Comparison of ENCODE assay signal across 21 mouse cellular contexts in the genomic region with DNA sequence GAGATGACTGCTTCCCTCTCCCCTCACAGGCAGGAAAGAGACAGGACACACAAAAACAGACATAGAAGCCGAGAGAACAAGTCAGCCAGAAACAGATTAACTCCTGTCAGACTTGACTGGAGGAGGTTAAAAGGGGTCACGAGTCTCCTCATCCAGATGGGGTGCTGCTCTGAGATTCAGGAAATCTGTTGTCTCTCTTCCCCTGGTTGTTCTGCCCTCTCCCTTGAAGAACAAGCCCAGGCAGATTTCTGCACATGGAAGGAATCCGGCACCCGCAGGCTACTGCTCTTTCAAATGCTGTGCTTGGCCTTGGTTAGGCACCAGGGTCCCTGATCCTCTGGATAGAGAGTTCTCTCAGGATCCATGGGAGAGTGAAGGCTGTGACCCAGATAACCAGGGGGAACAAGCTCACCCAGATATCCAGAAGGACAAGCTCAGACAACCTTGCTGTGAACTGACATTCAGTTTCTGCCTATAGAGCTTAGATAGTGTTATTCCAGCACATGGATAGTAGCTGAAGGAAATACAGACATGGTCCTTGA. TPM values are rescaled to one million over a fixed set of nuclear protein-coding genes. Genes with fewer than 3 reads are reported as not detected.
DNase-seq lines count a peak whose midpoint lies in the region; ATAC-seq and TF ChIP-seq lines count a peak whose summit lies in the region.
"Had no signal": no experiment of that assay in that cellular context is flagged by ENCODE, and none has a peak within 500 bp of the region (broad histone marks: within the 10 kb centered on the region; RNA-seq: fewer than 3 reads in every experiment).

No protein-coding gene starts in this region.

- no peak for ATAC-seq in kidney, postnatal 0 days (replicated peaks; ENCODE audit: low FRiP score, low read depth)
- ATAC-seq in limb, embryonic 15.5 days (ENCODE audit: insufficient number of reproducible peaks, low FRiP score, low TSS enrichment, low read depth) = no peak
- ATAC-seq: activated CD4-positive, CD25-positive, alpha-beta regulatory T cell, adult 4 months; forebrain, embryonic 14.5 days had no signal

- DNase-seq in adrenal gland, adult (ENCODE audit: inconsistent age in 2 of 2, low spot score in 1 of 2) = peak; percentile 45 to 82
- no peak for DNase-seq in adrenal gland, adult 8-10 months
- DNase-seq in kidney, postnatal 0 days (ENCODE audit: low spot score) = peak; percentile 29
- DNase-seq in kidney, adult 9 months = no peak
- peak; percentile 43 for DNase-seq in embryo, embryonic 11 days
- no peak for DNase-seq in left cerebral cortex, postnatal 25 days (ENCODE audit: low spot score in 2 of 2)
- no peak for DNase-seq in adrenal gland, postnatal 36 days
- DNase-seq: cerebellum, adult 8-10 months; heart, adult 2 months; spleen, adult 18-20 months had no signal

- no peak overlapping the region for H3K27ac ChIP-seq in kidney, postnatal 0 days
- H3K27ac ChIP-seq in limb, embryonic 15.5 days = peak overlapping the region; percentile 60
- H3K27ac ChIP-seq: heart, adult 2 months; left cerebral cortex, adult 2 months; midbrain, embryonic 12.5 days had no signal

- no peaks in the 10 kb centered on the region for H3K27me3 ChIP-seq in kidney, postnatal 0 days (ENCODE audit: insufficient read depth, low read length)
- no peaks in the 10 kb centered on the region for H3K27me3 ChIP-seq in limb, embryonic 15.5 days
- H3K27me3 ChIP-seq: CH12.LX; midbrain, embryonic 12.5 days had no signal

- H3K9ac ChIP-seq in kidney, postnatal 0 days (ENCODE audit: low read depth, low read length) = no peak overlapping the region
- no peak overlapping the region for H3K9ac ChIP-seq in limb, embryonic 15.5 days
- H3K9ac ChIP-seq: midbrain, embryonic 12.5 days had no signal

- peaks cover 5% of the 10 kb centered on the region; the same call in 1 of the 2 replicates for H3K36me3 ChIP-seq in kidney, postnatal 0 days (ENCODE audit: insufficient read depth, low read length)
- H3K36me3 ChIP-seq in limb, embryonic 15.5 days = peaks cover 16% of the 10 kb centered on the region

- H3K4me3 ChIP-seq in kidney, postnatal 0 days (replicated peaks; ENCODE audit: low read depth, low read length) = no peak overlapping the region
- H3K4me3 ChIP-seq in limb, embryonic 15.5 days = no peak overlapping the region
- H3K4me3 ChIP-seq: heart, adult 2 months; left cerebral cortex, adult 2 months; midbrain, embryonic 12.5 days had no signal

- H3K4me2 ChIP-seq in kidney, postnatal 0 days (ENCODE audit: low read length) = no peak overlapping the region
- no peak overlapping the region for H3K4me2 ChIP-seq in limb, embryonic 15.5 days
- H3K4me2 ChIP-seq: liver, embryonic 11.5 days; midbrain, embryonic 12.5 days had no signal

- H3K9me3 ChIP-seq in kidney, postnatal 0 days (replicated peaks; ENCODE audit: low read length) = no peaks in the 10 kb centered on the region
- no peaks in the 10 kb centered on the region for H3K9me3 ChIP-seq in limb, embryonic 15.5 days
- H3K9me3 ChIP-seq: midbrain, embryonic 12.5 days had no signal

- TF ChIP-seq CTCF in kidney, postnatal 0 days (IDR thresholded peaks at IDR 0.05; ENCODE audit: low read depth) = no peak

- 48% methylated on average over 4 of the region's 4 CpGs for WGBS in kidney, postnatal 0 days
- 48% methylated on average over 4 of the region's 4 CpGs for WGBS in limb, embryonic 15.5 days

- H3K4me1 ChIP-seq in kidney, postnatal 0 days (replicated peaks; ENCODE audit: insufficient read depth, low read length) = no peaks in the 10 kb centered on the region
- H3K4me1 ChIP-seq in limb, embryonic 15.5 days = peaks cover 8% of the 10 kb centered on the region
- H3K4me1 ChIP-seq: midbrain, embryonic 12.5 days had no signal

- intact Hi-C loops in left cerebral cortex, postnatal 25 days (cut with DNase I) = loop anchor here (5.0 kb wide), 1 partner anchor 100 kb away; no protein-coding TSS in a partner anchor

RNA-seq across cellular contexts. Expression of a gene that starts 23.8 kb away (rescaled TPM):
- total RNA-seq in adrenal gland, adult 8-10 months (2022) = not detected
- not detected in 2 replicates for polyA plus RNA-seq in kidney, postnatal 0 days (2015; fragmentation: Nextera tagmentation; extraction: Ambion mirVana)
- 3.2 and 3.5 TPM in 2 replicates for polyA plus RNA-seq in limb, embryonic 15.5 days (2015; fragmentation: Nextera tagmentation; extraction: Ambion mirVana)
- not detected for total RNA-seq in left cerebral cortex, postnatal 25 days (2021)
- not detected for total RNA-seq in adrenal gland, postnatal 36 days (2021)
- total RNA-seq: CH12.LX; gastrocnemius, adult 8-10 months; heart, adult 2 months; hematopoietic stem cell, adult 5-6 weeks; layer of hippocampus, adult 18-20 months; left cerebral cortex, adult 2 months had no signal
- polyA plus RNA-seq: activated CD4-positive, CD25-positive, alpha-beta regulatory T cell, adult 4 months; forebrain, embryonic 14.5 days; heart, adult 2 months; intestine, embryonic 16.5 days; liver, embryonic 11.5 days; midbrain, embryonic 12.5 days had no signal

RNA-seq across cellular contexts. Expression of a gene that starts 40.2 kb away (rescaled TPM):
- not detected for total RNA-seq in adrenal gland, adult 8-10 months (2022)
- not detected in 2 replicates for polyA plus RNA-seq in kidney, postnatal 0 days (2015; fragmentation: Nextera tagmentation; extraction: Ambion mirVana)
- 596 and 780 TPM in 2 replicates for polyA plus RNA-seq in limb, embryonic 15.5 days (2015; fragmentation: Nextera tagmentation; extraction: Ambion mirVana)
- total RNA-seq in left cerebral cortex, postnatal 25 days (2021) = not detected
- total RNA-seq in adrenal gland, postnatal 36 days (2021) = not detected
- total RNA-seq: CH12.LX; heart, adult 2 months; layer of hippocampus, adult 18-20 months; left cerebral cortex, adult 2 months had no signal
- polyA plus RNA-seq: activated CD4-positive, CD25-positive, alpha-beta regulatory T cell, adult 4 months; forebrain, embryonic 14.5 days; heart, adult 2 months; liver, embryonic 11.5 days; midbrain, embryonic 12.5 days had no signal

RNA-seq across cellular contexts. Expression of a gene that starts 40.3 kb away (rescaled TPM):
- 100 to 1,000 TPM; 146 to 278 (median 191) TPM for total RNA-seq in adrenal gland, adult 8-10 months (2022)
- 46.0 and 52.4 TPM in 2 replicates for polyA plus RNA-seq in kidney, postnatal 0 days (2015; fragmentation: Nextera tagmentation; extraction: Ambion mirVana)
- 141 and 151 TPM in 2 replicates for polyA plus RNA-seq in limb, embryonic 15.5 days (2015; fragmentation: Nextera tagmentation; extraction: Ambion mirVana)
- 10 to 100 TPM; 44.0 to 50.3 TPM for total RNA-seq in left cerebral cortex, postnatal 25 days (2021)
- 100 to 1,000 TPM; 163 to 196 TPM for total RNA-seq in adrenal gland, postnatal 36 days (2021)

RNA-seq across cellular contexts. Expression of a gene that starts 40.3 kb away (rescaled TPM):
- total RNA-seq in adrenal gland, adult 8-10 months (2022) = not detected
- not detected in 2 replicates for polyA plus RNA-seq in kidney, postnatal 0 days (2015; fragmentation: Nextera tagmentation; extraction: Ambion mirVana)
- not detected in 2 replicates for polyA plus RNA-seq in limb, embryonic 15.5 days (2015; fragmentation: Nextera tagmentation; extraction: Ambion mirVana)
- total RNA-seq in left cerebral cortex, postnatal 25 days (2021) = not detected
- total RNA-seq in adrenal gland, postnatal 36 days (2021) = not detected
- total RNA-seq: gastrocnemius, adult 8-10 months; heart, adult 2 months; hematopoietic stem cell, adult 5-6 weeks; layer of hippocampus, adult 18-20 months; left cerebral cortex, adult 2 months had no signal
- polyA plus RNA-seq: forebrain, embryonic 14.5 days; heart, adult 2 months; liver, embryonic 11.5 days; midbrain, embryonic 12.5 days had no signal

Comparison
In these comparisons a context has a peak if more than half of its experiments do, and no peak if none do; other contexts are left out.
1. DNase-seq: peak in adrenal gland, adult (2 of 2), kidney, postnatal 0 days (single experiment) and embryo, embryonic 11 days (single experiment); none in adrenal gland, adult 8-10 months (single experiment), kidney, adult 9 months (single experiment), left cerebral cortex, postnatal 25 days (0 of 2) and adrenal gland, postnatal 36 days (0 of 2).